Mouse (Mus musculus) v-Abl transformed pro-B cells (cell line): ENCODE results near the gene Ctsz.

Experiments
- in situ Hi-C, 2 experiments: fragments of 400-800 bp; cut with MboI; formaldehyde crosslinking; loops; one replicate each; pipeline ENCODE4 v1.15.1; 2025; ENCODE audit not compliant: unreplicated experiment in 2 of 2

The Ctsz gene

DNA sequence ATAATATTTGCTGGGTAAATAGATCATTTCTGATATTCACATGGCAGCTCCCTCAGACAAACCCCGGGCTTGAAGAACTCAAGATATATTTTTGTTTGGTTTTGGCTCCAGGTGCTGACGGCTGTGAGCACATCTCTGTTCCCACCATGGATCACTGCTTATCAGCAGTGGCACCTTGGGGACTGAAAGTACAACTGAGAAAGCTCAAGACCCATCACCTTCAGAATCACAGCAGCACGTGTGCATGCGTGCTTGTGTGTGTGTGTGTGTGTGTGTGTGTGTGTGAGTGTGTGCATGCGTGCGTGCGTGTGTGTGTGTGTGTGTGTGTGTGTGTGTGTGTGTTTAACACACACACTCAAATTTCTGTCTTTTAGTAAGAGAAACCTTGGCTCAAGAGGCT, 5.5 kb upstream of the Ctsz start:
- in situ Hi-C loops, result no loop called here

DNA sequence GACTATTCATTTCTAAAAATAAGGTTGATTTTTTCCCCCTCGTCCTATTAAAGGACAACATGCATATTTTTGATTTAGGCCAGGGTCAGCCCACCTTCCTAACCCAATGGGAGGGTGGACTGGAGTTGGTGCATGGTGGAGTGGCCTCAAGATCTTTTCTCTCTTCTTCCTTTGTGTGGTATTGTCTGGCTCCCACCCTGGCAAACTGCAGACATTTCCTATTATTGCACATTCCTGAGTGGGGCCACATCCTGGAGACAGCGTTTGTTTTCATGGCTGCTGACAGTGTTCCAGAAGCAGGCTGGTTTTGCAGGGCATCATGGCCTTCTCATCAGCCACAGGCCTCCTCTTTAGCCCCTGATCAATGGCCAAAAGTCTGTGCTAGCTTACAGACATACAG, 4.2 kb upstream of the Ctsz start:
- in situ Hi-C loops, result no loop called here

DNA sequence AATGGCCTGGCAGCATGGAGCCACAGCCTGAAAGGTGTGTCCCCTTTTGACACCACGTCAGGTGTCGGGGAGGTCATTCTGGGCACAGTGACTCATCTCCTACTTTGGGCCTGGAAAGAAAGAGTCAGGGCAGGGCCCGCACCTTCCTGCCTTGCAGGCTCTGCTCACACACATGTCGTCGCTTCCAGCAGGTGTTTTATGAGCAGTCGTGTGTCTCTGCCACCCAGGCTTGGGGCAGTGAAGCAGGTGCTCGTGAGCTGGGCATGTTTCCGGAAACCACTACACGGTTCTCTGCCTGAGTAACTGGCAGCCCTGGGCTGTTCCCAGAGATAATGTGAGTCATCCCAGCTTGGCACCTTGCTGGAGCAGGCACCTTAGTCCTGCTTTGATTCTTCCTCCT, 3.6 kb upstream of the Ctsz start:
- in situ Hi-C loops, result no loop called here

DNA sequence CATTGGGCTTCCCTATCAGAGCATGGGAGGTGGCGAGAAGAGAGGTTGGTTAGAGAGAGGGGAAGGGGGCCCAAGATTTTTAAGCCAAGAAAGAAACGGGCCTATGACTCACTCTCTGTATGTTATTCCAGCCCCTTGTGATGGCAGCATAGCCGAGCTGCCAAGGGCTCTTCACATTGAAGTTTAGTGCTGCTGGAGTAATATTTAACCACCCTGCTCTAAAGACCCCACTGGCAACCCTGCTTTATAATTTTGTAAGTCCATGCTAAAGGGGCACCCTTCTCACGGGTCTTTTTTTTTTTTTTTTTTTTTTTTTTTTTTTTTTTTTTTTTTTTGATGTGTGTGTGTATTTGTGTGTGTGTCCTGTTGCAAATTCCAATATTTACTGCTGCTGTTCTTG, 3.1 kb upstream of the Ctsz start:
- in situ Hi-C loops, result no loop called here

DNA sequence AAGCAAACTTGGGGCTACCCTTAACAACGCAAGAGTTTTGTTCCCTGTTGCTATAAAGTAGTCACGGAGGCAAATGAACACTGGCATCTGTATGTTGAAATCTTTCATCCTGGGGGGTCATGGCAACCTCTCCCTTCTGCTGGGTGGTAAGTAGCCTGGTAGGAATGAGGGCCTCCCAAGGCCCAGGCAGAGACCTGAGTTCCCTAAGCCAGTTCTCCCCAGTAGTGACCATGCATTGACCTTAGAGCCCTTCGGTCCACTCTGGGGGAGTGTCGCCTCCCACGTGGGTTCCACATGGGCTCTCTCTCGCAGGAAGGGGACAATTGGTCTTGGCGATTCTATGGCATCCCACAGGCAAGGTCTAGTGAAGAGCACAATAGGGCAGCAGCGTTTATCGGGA, 1.1 kb upstream of the Ctsz start:
- in situ Hi-C loops, result loop anchor here in 1 of 2 experiments (5.0 kb wide), 1 partner anchor 32 kb away; the partner anchor contains the start of gene Prelid3b

DNA sequence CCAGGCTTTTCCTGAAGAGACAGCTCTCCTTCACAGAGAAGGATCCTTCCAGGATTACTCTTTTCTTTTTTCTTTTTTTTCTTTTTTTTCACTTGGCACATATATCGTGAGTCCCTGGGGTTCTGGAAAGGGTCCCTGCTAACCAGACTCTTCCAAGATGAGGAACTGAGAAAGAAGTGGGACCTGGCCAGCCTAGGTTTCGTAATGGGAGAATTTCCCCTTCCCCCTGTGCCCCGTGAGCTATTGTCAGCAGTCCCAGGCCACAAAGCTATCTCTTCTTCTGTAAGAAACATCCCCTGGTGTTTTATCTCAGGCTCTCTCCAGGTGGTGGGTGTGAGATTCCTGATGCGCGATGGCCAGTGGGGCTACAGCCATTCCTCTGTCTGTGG, 605 bp upstream of the Ctsz start:
- in situ Hi-C loops, result loop anchor here in 1 of 2 experiments (5.0 kb wide), 1 partner anchor 33 kb away; the partner anchor contains the start of gene Prelid3b

DNA sequence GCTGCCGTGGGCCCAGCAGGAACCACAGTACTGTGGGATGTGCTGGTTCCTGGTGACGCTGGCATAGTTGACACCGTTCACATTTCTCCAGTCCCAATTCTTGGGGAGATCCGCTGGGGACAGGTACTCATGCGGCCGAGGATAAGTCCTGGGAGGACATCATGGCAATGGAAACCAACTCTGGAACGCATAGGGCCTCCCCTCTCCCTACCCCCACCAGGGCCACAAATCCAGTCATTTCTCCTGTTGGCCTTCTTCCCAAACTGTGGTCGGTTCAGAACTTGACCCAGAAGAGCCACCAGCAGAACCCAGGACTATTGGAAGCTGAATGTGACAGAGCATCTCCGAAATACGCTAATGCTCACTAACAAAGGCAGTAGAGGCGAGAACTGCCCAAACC, 658 bp downstream of the Ctsz start:
- in situ Hi-C loops, result loop anchor here in 1 of 2 experiments (5.0 kb wide), 1 partner anchor 34 kb away; the partner anchor contains the start of gene Prelid3b

DNA sequence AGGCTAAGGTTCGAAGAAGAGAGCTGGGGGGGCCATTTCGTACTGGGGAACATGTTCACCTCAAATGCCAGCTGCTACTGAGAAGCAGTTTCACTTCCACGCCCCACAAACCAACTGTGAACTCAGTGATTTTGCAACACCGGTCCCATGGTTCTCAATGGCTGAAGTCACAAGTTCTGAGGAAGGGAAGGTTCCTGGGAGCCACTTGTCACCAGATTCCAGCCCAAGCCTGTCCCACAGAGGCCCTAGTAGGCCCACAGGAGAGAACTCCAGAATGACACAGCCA, 1.2 kb downstream of the Ctsz start:
- in situ Hi-C loops, result loop anchor here in 1 of 2 experiments (5.0 kb wide), 1 partner anchor 35 kb away; the partner anchor contains the start of gene Prelid3b

DNA sequence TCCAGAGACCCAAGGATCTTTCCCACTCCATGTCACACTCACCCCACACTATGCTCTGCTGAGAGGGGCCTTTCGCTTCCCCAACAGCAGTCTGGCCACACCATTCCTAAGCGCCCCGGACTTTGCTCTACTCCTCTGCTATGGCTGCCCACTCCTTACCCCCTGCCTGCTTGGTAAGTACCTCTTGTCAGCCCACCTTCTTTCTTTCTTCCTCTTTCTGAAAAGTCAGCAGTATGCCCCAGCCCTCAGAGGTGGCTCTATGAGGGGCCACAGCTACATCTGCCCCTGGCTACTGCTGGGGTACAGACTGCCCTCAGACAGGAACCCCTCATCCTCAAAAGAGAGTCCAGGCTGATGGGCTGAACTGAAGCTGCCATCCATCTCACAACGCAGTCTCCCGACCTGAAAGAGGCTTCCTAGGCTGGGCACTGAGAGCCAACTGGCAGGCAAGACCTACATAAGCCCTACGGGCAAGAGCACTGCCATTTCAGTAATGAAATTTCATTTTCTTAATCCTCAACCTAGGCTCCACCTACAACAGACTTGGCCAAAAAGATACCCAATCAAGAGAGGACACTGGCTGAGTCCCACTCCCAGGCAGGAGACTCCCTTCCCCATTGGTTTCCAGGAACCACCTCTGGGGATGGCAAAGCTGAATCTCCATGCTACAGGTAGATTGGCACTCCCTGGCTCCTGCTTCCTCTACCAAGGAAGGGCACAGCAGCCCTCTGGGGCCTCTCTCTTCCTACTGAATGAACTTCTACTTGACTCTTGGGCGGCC, 1.7 kb downstream of the Ctsz start:
- in situ Hi-C loops, result loop anchor here in 1 of 2 experiments (5.0 kb wide), 1 partner anchor 35 kb away; the partner anchor contains the start of gene Prelid3b

DNA sequence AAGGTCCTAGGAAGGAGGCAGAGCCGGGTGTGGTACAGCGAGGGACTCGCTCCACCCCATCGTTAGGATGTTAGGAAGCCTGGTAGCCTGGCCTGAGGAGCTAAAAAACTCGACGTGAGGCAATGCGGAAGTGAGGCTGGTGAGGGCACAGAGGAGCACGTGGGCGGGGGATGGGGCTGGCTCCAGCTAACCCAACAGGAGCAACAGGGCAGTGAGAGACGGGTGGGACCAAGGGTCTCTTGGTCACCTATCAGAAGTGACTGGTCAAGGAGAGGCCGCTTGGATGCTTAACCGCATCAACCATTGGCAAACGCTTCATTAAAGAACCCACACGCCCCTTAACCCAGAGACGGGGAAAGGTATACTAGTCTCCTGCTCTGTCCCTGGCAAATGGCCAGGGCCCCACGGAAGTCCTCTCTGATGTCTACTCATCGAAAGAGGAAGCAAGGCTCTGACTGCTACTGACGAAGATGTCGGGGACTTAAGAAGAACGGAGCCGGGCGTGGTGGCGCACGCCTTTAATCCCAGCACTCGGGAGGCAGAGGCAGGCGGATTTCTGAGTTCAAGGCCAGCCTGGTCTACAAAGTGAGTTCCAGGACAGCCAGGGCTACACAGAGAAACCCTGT, 2.6 kb downstream of the Ctsz start:
- in situ Hi-C loops, result loop anchor here in 1 of 2 experiments (5.0 kb wide), 1 partner anchor 36 kb away; the partner anchor contains the start of gene Prelid3b

DNA sequence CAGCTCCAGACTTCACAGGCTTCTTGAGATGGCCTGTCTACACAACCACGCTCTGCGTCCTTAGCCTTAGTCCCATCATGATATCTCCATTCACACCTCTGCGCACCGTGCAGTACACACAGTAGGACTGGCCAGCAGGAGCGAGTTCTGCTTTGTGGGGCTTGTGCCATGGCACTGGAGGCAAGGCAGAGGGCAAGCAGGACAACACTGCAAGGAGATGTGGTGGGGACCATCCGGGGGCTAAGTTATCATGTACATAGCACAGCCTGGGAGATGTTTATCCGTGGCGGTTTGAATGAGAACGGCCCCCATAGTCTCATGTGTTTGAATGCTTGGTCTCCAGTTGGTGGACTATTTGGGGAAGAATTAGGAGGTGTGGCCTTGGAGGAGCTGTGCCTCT, 3.9 kb downstream of the Ctsz start:
- in situ Hi-C loops, result loop anchor here in 1 of 2 experiments (5.0 kb wide), 1 partner anchor 37 kb away; the partner anchor contains the start of gene Prelid3b

DNA sequence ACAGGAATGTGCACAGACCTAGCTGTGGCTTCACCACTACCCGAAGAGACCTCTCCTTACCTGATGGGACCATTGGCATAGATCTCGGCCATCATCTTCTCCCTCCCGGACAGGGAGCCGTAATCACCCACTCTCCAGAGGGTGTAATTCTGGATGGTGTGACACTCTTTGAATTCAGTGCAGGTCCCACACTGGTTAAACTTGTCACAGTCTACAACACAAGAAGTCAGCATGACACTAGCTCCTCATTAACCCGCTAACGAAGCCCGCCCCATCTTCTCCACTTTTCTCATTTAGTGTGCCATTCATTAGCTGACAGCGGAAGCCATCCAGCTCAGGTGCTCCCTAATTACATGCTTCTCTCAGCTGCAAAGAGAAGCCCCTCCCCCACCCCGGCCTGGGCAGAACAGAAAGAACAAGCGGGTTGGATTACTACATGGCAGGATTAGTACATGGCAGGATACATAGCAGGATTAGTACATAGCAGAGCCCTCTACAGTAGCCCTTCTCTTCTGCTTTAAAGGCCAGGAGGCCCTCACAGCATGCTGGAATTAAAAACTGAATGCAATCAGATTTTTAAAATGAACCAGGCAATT, 9.7 kb downstream of the Ctsz start:
- in situ Hi-C loops, result no loop called here

DNA sequence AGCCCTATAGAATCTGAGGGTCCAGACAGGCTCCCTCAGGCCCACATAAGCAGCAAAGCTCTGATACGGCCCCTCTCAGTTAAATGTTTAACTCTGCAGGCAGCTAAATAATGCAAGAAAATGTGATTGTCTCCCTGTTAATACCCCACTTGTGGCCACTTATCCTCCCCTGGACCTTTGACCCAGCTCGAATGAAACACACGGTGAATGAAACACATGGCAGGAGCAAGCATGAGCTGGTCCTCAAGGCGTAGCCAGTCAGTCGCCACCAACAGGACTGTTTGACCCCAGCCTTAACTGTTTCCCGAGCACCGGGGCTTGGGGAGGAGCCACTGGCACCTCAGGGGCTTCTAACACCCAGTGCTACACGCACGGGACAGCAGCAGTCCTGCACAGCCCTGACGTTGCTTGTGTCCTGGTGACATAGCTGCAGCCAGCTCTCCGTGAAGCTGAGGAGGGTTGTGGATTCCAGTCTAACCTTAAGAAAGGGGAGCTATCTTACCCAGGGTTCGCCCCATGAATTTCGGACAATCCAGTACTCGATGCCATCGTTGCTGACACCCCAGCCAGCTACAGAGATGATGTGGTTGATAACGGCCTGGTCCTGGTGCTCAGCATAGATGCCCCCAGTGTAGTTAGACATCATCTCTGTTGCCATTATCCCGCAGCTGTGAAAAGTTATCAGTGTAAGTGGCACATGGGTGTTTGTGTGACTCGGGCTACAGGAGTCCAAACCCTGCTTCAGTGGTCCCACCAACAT, 10.6 kb downstream of the Ctsz start:
- in situ Hi-C loops, result no loop called here

DNA sequence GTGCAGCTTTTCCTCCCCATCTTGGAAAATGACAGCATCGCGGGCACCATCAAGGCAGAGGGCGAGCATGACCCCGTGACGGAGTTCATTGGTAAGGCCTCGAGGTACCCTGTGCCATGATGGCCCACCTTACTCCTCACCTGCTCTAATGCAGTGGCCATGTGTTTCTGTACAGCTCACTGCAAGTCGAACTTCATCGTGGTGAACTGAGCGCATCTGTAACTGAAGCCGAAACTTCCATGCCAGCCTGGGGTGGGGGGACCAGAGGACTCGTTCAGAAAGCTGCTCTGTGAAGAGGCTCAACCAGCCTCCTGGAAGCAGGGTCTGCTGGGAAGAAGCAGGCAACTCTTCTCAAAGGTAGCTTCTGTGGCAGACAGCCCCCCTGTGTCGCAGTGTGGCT, 12.0 kb downstream of the Ctsz start:
- in situ Hi-C loops, result no loop called here

DNA sequence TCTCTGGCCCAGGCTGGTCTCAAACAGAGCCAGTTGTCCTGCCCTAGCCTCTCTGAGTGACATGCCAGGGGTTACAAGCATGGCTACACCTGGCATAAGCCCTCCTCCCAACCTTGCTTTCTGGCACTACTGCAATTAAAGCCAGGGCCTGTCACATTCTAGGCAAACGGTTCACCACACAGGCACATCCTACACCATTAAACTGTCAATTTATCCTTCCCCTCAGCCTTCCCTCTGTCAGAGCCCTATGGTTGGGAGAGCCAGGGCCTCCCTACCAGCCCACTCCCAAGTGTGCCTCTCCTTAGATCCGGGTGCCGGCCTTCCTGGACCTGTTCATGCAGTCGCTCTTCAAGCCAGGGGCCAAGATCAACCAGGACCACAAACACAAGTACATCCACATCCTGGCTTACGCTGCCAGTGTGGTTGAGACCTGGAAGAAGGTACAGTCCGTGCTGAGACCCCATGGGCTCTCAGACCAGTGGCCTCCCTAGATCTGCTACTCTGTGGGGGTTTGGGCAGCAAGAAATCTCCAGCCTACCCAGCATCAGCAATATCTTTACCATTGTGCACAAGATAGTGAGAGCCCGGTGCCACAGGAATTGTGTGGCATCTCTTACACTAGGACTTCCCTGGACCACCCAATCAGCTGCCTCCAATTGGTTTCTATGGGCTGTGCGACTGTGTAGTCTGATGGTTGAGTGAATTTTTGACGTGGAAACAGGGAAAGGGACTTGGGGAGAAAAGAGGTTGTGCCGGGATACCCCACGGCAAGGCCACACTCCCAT, 14.3 kb downstream of the Ctsz start:
- in situ Hi-C loops, result no loop called here

DNA sequence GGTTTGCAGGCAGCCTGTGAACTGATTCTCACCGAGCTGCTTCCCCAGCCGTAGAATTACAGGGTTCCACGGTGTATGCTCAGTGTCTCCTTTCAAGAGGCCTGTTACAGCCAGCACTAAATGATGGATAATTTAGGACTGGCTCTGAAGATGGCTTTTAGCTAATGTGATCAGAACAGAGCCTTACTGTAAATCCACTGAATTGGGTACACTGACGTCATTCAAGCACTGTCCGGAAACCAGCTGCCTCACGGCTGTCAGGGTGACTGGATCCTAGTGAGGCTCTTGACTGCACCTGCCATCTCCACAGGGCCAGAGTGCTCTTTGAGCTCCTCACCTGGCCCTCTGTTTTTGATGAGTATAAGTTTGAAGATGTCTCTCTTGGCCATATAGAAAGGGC, 17.7 kb downstream of the Ctsz start:
- in situ Hi-C loops, result no loop called here

DNA sequence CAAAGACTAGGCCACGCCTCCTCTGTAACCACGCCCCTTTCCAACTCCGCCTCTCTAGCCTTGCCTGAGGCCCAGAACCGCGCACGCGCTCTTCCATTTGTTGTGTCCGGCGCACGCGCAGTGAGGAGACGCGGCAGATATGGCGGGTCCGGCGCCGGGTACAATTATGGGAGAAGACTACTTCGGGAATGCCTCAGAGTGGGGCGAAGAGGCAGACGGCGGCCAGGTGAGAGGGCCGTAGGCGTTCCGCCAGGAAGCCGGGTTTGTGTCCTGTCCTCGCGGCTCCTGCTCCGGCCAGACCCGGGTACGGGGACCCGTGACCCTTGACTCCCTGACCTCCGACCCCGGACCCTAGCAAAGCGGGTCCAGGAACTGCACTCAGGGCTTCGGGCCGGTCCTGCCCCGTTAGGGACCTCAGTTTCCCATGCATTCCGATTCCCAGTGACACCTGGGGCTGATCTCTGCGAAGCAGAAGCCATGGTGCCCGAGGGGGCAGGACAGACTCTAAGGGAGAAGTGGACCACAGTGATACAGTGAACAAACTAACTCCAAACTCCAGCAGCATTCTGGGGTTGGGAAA, 23.0 kb downstream of the Ctsz start, which contains the start of gene Nelfcd:
TSS of gene Nelfcd (plus strand) at position 74 of the 580 bp plus-strand sequence.
- in situ Hi-C loops, result no loop called here

DNA sequence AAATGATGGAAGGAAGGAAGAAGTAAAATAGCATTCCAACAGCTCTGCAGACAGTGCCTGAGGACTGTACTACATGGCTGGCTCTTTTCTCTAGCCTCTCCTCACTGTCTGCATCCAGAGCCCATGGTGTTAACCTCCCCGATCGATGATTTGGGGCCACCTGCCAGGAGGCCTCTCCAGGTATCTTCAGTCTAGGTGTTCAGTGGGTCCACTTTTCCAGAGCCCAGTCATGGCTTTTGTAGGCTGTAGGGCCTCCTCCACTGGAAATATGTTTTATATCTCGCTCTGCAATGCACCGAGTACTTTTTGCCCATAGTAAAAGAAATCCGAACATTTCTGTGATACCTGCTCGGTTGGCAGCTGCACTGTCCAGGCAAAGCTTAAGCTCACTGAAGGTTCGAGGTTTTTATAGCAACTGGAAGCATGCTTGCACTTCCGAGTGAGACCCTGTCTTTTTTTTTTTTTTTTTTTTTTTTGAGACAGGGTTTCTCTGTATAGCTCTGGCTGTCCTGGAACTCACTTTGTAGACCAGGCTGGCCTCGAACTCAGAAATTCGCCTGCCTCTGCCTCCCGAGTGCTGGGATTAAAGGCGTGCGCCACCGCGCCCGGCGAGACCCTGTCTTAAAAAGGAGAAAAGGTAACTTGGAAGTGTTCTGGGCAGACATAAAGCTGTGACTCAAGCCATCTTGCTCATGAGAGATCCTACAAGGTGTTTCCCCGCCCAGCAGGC, 23.7 kb downstream of the Ctsz start:
- in situ Hi-C loops, result no loop called here

DNA sequence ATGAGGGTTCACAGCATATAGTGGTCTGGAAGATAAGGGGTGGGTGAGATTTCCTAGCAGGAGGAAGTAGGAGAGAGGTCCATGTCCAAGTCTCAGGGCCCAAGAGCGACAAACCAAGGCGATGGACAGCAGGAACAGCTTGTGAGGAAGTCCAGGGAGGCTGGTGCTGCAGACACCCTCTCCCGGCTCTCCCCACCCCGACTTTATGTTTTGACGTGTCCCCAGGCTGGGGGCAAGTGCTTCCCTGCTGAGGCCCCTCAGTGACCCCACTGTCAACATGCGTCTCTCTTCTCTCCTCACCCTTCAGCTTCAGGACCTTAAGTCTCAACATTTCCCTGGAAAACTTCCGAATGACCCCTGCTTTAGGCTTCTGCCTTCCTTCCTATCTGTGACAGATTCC, 25.7 kb downstream of the Ctsz start:
- in situ Hi-C loops, result loop anchor here in 1 of 2 experiments (5.0 kb wide), 2 partner anchors 71 to 96 kb away; no protein-coding TSS in a partner anchor
